Mouse (Mus musculus) Patski (cell line): Measurements from ENCODE around the gene Atf1. TPM values are rescaled to one million over a fixed set of nuclear protein-coding genes. Genes with fewer than 3 reads are reported as not detected.
A peak's percentile ranks its signal among the peaks of the same experiment; 100 is the strongest.
"Not testable (repeated sequence)": the region's sequence is repeated elsewhere in the genome, so short reads cannot be mapped to it uniquely, and the experiment has no call there.

ENCODE experiments used
- ATAC-seq: fragments of 100-300 bp; one replicate; pipeline ENCODE4 v1.8.0; 2021
- CTCF ChIA-PET: fragments of 350-600 bp; sonication (Branson Sonifier 250); formaldehyde crosslinking; loops from one replicate; lab custom pipeline; 2022; ENCODE audit warnings: inconsistent platforms; lab: Charles Lee
- POLR2A ChIA-PET: fragments of 350-600 bp; sonication (Branson Sonifier 250); formaldehyde crosslinking; loops from one replicate; lab custom pipeline; 2022; ENCODE audit warnings: antibody characterized with exemption, inconsistent platforms; lab: Charles Lee
- DNase-seq: peaks from one replicate; pipeline ENCODE4 v3.0.0-alpha.2; 2011; ENCODE audit warnings: low read depth, low spot score
- H3K27me3 ChIP-seq: fragments of 371-371 bp; one replicate; pipeline ENCODE4 v1.5.1; 2021
- CTCF ChIP-seq: fragments of 100-300 bp; IDR thresholded peaks from one replicate; pipeline ENCODE4 v1.5.1; 2021
- in situ Hi-C: fragments of 300-500 bp; cut with MboI; formaldehyde crosslinking; loops from 3 replicates; pipeline ENCODE4 v1.11.1; 2018; ENCODE audit warnings: low pct_unique_long_range_greater_than_20kb, mixed read lengths
- polyA plus RNA-seq: library from polyadenylated mRNA; unstranded; gene quantifications from one replicate; pipeline ENCODE4 v1.2.3, GENCODE M21; 2021

Gene Atf1
- polyA plus RNA-seq, 1 experiment from 2014 or later: 61.2 TPM

DNA sequence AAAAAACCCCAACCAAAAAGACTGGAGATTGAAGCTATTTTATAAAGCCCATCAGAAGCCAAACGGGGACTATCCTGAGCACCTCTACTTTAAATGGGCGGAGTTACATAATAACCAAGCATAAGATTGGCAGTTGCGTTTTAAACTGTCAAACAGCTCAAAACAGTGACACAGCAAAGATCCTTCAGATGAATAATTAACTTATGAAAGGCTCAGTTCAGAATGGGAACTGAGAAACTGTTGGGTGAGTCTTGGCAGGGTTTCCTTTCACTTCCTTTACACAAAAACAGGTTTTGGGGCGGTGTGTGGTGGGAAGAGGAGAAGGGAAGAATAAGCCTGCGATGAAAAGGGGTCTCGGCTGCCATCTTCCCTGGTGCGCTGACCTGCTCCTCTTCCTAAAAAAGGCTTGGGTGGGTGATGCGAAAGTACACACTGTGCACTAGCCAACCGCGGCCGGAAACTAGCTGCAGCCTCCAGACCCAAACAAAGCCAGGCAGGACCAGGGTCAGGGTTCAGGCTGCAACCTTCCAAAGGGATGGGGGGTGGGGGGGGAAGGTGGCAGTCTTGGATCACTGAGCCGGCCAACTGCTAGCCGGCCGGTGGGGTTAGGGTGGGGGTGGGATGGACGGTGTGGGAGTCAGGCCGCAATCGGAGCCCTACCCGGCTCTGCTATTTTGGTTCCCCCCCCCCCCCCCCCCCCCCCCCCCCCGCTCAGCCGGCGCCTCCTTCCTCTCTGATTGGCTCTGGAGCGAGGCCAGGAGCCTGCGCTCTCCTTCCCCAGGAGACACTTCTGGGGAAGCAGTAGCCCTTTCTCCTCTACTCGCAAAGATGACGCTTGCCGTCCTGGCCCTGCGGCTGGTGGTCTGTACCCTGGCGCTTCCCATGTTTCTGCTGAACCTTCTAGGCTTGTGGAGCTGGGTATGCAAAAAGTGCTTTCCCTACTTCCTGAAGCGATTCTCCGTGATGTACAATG lies 76.7 kb downstream of the Atf1 start, which contains the start of gene Mettl7a1:
TSS of gene Mettl7a1 (plus strand) at position 122 of the 973 bp plus-strand sequence.
- in situ Hi-C loops: loop anchor here (5.0 kb wide), 1 partner anchor 37 kb away; no protein-coding TSS in a partner anchor
- POLR2A ChIA-PET: interaction anchor here (0.7 to 1.4 kb wide), 3 partner anchors 14 to 67 kb away, joined by 3 to 5 read pairs (median 3); no protein-coding TSS in a partner anchor
- TF ChIP-seq CTCF: no peak
- no peak for DNase-seq
- CTCF ChIA-PET: interaction anchor here (0.9 to 1.8 kb wide), 2 partner anchors 9 to 39 kb away, joined by 3 to 4 read pairs; no protein-coding TSS in a partner anchor
- peak; percentile 57 for ATAC-seq
- H3K27me3 ChIP-seq: no peaks in the 10 kb centered on the region

DNA sequence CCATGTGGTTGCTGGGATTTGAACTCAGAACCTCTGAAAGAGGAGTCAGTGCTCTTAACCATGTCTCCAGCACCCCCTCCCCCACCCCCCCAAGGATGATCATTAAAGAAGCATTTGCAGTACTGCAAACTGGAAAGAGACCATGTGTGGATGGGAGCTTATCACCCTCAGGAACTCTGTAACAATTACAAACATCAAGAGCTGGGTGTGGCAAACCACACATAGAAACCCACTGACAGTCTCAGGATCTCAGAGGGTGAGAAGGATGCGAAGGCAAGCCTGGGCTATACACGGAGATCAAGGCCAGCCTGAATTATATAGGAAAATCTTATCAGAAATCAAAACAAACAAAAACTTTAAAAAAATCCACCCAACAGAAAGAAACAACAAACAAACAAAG lies 78.6 kb downstream of the Atf1 start:
- POLR2A ChIA-PET: no interaction called here
- no peaks in the 10 kb centered on the region for H3K27me3 ChIP-seq
- TF ChIP-seq CTCF: no peak
- in situ Hi-C loops: no loop called here
- ATAC-seq (no peak), DNase-seq (no peak)
- CTCF ChIA-PET: interaction anchor here (1.0 to 1.1 kb wide), 4 partner anchors 14 to 142 kb away, joined by 3 to 4 read pairs (median 3); no protein-coding TSS in a partner anchor

- in situ Hi-C loops, ATAC-seq, H3K27me3 ChIP-seq, DNase-seq: not testable (repeated sequence)
- CTCF ChIA-PET: interaction anchor here (0.9 to 1.1 kb wide), 4 partner anchors 9 to 143 kb away, joined by 3 to 5 read pairs (median 3); partner anchors contain the start of gene Mettl7a3
- POLR2A ChIA-PET: interaction anchor here (1.0 to 1.7 kb wide), 2 partner anchors 42 to 67 kb away, joined by 4 read pairs; no protein-coding TSS in a partner anchor
- peak; percentile 49 for TF ChIP-seq CTCF
Measured at GRCm38 (mm10) chr15:100307438-100308096, 79.9 kb downstream of the Atf1 start.

Other genes starting within 250 kb of the Atf1 start
- 13.8 TPM for gene Dip2b, start 189.2 kb upstream of the Atf1 start, polyA plus RNA-seq
- gene Tmprss12, start 53.0 kb downstream of the Atf1 start, polyA plus RNA-seq: not detected
- 567 TPM for gene Mettl7a1, start 76.3 kb downstream of the Atf1 start, polyA plus RNA-seq
- gene Mettl7a3, start 107.1 kb downstream of the Atf1 start, polyA plus RNA-seq: 88.9 TPM
- gene Methig1, start 125.3 kb downstream of the Atf1 start, polyA plus RNA-seq: 0.51 TPM
- 4.1 TPM for gene Mettl7a2, start 125.4 kb downstream of the Atf1 start, polyA plus RNA-seq
- gene Higd1c, start 136.7 kb downstream of the Atf1 start, polyA plus RNA-seq: not detected
- 0.55 TPM for gene Gm5475, start 194.3 kb downstream of the Atf1 start, polyA plus RNA-seq
- gene Slc11a2, start 197.3 kb downstream of the Atf1 start, polyA plus RNA-seq: 78.4 TPM
- gene Letmd1, start 241.2 kb downstream of the Atf1 start, polyA plus RNA-seq: 52.3 TPM